Mouse (Mus musculus) heart, postnatal 25 days (tissue): ENCODE data around the gene Aven. TPM values are rescaled to one million over a fixed set of nuclear protein-coding genes. Genes with fewer than 3 reads are reported as not detected.

Experiments
- DNase-seq: peaks from one replicate; pipeline ENCODE4 v3.0.0; 2022; ENCODE audit warnings: low spot score
- intact Hi-C: fragments of 180-260 bp; cut with DNase I; formaldehyde crosslinking; loops from one replicate; pipeline ENCODE4 v1.15.1; 2025
- total RNA-seq, 2 experiments: library from RNA; stranded (reverse); gene quantifications; 2 replicates each; pipeline ENCODE4 v1.2.3; 2021

The Aven gene
- total RNA-seq, 2 experiments from 2014 or later = 16.3 to 18.3 TPM

GRCm38 (mm10) chr2:112483334-112483651 is 9.5 kb upstream of the Aven start:
- intact Hi-C loops = no loop called here
- no peak for DNase-seq

- no peak for DNase-seq
- intact Hi-C loops = loop anchor here (5.0 kb wide), 1 partner anchor 243 kb away; no protein-coding TSS in a partner anchor
These were observed 7.9 kb upstream of the Aven start for GRCm38 (mm10) chr2:112484886-112485285.

- intact Hi-C loops = loop anchor here (5.0 kb wide), 2 partner anchors 33 to 228 kb away; partner anchors contain the start of gene Nop10
- DNase-seq = no peak
These were observed 2.1 kb upstream of the Aven start for GRCm38 (mm10) chr2:112490483-112491196.

DNA sequence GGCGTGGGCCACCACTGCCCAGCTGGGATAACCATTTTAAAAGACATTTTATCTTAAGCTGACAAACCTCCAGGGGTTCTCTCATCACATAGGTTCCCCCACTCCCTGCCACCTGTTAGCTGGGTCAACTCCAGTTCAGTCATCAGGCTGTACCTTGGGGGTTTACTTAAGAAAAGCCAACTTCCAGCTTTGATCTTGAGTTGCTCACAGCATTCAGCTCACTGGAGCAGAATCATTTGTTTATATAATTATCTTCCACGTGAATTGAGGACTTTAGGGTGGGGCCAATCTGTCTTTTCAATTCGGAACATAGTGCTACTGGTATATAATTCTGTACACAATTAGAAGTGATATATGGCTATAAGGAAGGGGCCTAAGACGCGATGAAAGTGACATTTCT is 1.1 kb upstream of the Aven start:
- intact Hi-C loops = loop anchor here (5.0 kb wide), 2 partner anchors 34 to 229 kb away; partner anchors contain the start of gene Nop10
- no peak for DNase-seq

- intact Hi-C loops = loop anchor here (5.0 kb wide), 2 partner anchors 35 to 230 kb away; partner anchors contain the start of gene Nop10
- no peak for DNase-seq
These were observed 321 bp upstream of the Aven start for GRCm38 (mm10) chr2:112492431-112492855.

GRCm38 (mm10) chr2:112493539-112494260 is 936 bp downstream of the Aven start:
- intact Hi-C loops = loop anchor here (5.0 kb wide), 2 partner anchors 36 to 231 kb away; partner anchors contain the start of gene Nop10
- no peak for DNase-seq

- intact Hi-C loops = no loop called here
- no peak for DNase-seq
These were observed 5.1 kb downstream of the Aven start for GRCm38 (mm10) chr2:112497851-112498250.

GRCm38 (mm10) chr2:112501209-112501608 is 8.4 kb downstream of the Aven start:
- peak; percentile 54 for DNase-seq
- intact Hi-C loops = loop anchor here (2.0 to 5.0 kb wide), 2 partner anchors 36 to 264 kb away; no protein-coding TSS in a partner anchor

DNA sequence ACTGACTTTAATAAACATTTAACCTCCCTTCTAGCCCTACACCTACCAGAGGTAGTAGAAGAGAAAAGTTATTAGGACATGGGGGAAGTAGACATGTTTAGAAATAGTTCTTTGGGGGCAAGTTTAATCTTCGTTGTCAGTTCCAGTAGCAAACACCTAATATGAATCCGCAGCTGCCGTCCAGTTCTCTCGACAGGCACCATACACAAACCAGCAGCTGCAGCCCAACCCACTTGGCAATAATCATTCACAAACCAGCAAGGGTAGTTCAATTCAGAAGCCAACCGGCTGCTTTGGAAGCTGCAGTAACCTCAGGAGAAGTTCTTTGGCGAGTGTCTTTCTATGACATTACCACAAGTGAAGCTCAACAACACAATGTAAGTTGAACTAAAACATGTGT is 11.2 kb downstream of the Aven start:
- DNase-seq = no peak
- intact Hi-C loops = loop anchor here (5.0 kb wide), 1 partner anchor 33 kb away; no protein-coding TSS in a partner anchor

DNA sequence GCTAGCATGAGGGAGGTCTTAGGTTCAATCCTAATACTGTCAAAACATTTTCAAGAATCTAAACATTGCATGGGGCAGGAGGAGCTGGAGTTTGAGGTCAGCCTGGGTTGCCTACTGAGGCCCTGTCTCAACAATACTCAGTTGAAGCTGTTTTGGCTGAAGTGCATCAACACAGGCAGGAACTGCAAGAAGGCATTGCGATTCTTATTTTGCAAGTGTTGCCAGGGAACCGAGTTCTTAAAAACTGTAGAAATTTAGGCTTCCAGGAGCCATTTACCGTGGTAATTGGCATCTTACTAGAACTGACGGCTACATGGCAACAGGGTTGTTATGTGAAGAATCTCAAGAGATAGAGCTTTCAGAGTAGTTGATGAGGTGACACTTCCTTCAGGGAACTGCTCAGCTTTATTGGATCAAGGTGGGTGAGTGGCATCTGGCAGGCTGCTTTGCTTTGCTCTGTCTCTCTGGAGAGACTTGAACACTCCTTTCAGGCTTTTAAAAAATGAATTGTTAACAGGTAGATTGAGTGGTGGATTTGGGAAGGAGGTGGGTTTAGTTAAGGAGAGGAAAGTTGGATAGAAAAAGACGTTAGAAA is 14.2 kb downstream of the Aven start:
- intact Hi-C loops = no loop called here
- no peak for DNase-seq

DNA sequence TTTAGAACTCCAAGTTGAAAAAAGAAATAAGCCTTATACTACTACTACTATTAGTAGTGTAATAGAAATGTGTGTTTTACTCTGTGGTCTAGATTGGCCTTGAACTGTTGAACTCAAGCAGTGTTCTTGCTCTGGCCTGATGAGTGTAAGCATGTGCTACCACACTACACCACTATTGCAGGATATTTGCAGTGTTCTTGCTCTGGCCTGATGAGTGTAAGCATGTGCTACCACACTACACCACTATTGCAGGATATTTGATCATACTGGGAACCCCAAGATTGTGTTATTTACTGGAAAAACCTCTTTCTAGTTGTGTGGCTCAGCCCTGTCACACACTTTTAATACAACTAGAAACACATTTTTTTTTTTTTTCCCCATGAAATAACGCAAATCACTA is 14.7 kb downstream of the Aven start:
- intact Hi-C loops = no loop called here
- DNase-seq = no peak

DNA sequence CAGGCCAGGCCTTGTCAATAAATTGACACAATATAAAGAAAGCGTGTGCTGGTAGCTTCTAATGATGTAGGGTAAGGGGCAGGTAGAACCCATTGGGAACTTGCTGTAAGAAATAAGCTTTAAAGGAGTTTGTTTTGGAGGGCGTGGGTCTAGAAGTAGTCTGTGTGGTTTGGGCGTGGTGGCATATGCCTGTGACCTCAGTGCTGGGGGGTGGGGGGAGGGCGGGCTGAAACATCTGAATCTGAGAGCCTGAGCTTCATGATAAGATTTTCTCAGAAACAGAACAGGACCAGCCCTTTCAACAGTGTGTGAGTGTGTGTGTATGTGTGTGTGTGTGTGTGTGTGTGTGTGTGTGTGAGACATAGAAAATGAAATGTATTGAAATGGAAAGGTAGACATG is 17.4 kb downstream of the Aven start:
- no peak for DNase-seq
- intact Hi-C loops = no loop called here

GRCm38 (mm10) chr2:112513036-112513435 is 20.3 kb downstream of the Aven start:
- intact Hi-C loops = no loop called here
- no peak for DNase-seq

DNA sequence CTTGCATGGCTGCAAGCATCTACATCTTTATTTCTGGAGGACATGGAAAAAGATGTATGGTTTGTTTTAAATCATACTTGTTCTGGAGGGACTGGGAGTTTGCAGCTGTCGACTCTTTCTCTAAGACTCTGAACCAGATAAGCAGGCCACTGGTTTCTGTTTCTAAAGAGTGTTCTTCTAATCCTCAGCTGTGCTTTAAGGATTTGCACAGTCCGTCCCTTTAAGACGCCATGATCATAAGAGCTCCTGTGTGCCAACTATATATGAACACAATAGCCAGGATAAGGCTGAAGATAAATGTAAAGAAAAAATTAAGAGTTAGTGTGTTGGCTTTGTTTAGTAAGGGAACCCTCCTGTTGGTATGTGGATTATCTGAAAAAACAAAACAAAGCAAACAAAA is 24.0 kb downstream of the Aven start:
- no peak for DNase-seq
- intact Hi-C loops = no loop called here

DNA sequence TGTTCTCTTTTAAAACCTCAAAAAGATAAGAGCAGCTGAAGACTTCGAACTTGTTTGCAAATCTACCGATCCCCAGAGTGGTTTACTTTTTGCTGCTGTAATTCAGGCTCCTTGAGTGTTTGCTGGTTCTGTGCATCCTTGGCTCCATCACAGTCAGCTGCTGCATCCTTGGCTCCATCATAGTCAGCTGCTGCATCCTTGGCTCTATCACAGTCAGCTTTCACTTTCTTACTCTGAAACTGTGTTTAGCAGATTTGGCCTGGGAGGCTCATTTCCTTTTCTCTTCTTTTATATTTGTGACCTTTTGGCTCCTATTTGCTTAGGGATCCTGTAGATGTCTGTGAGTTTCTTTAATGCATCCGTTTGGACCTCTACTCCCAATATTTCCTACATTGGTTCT is 24.5 kb downstream of the Aven start:
- no peak for DNase-seq
- intact Hi-C loops = no loop called here

GRCm38 (mm10) chr2:112518541-112518940 is 25.8 kb downstream of the Aven start:
- DNase-seq = no peak
- intact Hi-C loops = no loop called here

DNA sequence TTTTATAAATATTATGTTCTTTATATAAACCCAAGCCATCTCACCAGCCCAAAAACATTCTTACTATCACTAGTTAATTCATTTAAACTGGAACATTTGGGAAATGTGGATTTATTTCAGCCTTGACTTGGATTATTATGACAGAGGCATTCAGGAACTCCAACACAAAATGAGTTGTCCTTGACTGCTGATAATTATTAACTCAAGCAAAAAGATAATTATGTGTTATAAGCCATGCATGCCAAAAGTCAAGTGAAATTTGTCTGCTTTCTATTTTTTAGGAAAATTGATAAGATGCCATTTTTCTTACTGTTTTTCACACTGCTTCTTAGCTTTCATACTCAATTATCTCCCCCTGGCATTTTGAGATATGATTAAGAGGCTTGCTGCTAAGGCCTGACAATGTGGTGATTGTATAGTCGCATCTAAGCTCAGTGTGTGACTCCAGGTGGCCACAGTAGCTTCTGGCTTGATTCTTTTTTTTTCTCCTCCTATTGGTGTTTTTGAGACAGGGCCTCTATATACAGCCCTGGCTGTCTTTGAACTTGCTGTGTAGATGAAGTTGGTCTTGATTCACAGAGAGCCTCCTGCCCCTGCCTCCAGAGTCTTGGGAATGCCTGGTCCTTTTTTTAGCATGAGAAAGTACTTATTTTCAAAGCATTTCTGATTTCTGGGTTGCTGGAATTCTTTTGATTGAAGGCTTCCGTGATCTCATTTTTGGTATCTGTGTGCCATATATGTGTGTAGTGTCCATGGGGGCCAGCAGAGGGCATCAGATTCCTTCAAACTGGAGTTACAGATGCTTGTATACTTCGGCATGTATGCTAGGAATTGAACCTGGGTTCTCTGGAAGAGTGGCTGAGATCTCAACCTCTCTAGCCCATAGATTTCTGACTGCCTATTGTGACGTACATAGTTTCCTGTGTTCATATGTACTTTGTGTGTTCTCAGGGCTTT is 28.0 kb downstream of the Aven start:
- intact Hi-C loops = no loop called here
- no peak for DNase-seq

GRCm38 (mm10) chr2:112526933-112527332 is 34.2 kb downstream of the Aven start:
- intact Hi-C loops = no loop called here
- no peak for DNase-seq

GRCm38 (mm10) chr2:112532812-112533496 is 40.2 kb downstream of the Aven start:
- no peak for DNase-seq
- intact Hi-C loops = no loop called here
